Mouse (Mus musculus) liver, adult (tissue): ENCODE data around the gene Nme4.

Source experiments
- GATA4 ChIP-seq: IDR thresholded peaks from 2 replicates; pipeline ENCODE4 v1.6.1; 2014; ENCODE audit warnings: mild to moderate bottlenecking, low read length; ENCODE audit not compliant: insufficient replicate concordance

The Nme4 gene

GRCm38 (mm10) chr17:26116503-26117258 lies 21.3 kb upstream of the Nme4 start:
- no peak for TF ChIP-seq GATA4

- TF ChIP-seq GATA4: no peak
These were observed 20.6 kb upstream of the Nme4 start for GRCm38 (mm10) chr17:26115956-26116487.

GRCm38 (mm10) chr17:26115205-26115898 lies 19.9 kb upstream of the Nme4 start:
- TF ChIP-seq GATA4: no peak

- TF ChIP-seq GATA4: no peak
These were observed 18.7 kb upstream of the Nme4 start for GRCm38 (mm10) chr17:26114061-26114460.

- TF ChIP-seq GATA4: no peak
These were observed 18.0 kb upstream of the Nme4 start, which contains the start of gene Tmem8 for GRCm38 (mm10) chr17:26113181-26113948. Gene Tmem8 (plus strand): TSS chr17:26113299.

GRCm38 (mm10) chr17:26112751-26113150 lies 17.3 kb upstream of the Nme4 start:
- TF ChIP-seq GATA4: no peak

GRCm38 (mm10) chr17:26111722-26112121 lies 16.3 kb upstream of the Nme4 start:
- TF ChIP-seq GATA4: no peak

GRCm38 (mm10) chr17:26111024-26111423 lies 15.6 kb upstream of the Nme4 start:
- no peak for TF ChIP-seq GATA4

GRCm38 (mm10) chr17:26110156-26110555 lies 14.8 kb upstream of the Nme4 start:
- no peak for TF ChIP-seq GATA4

GRCm38 (mm10) chr17:26105619-26106018 lies 10.2 kb upstream of the Nme4 start:
- TF ChIP-seq GATA4: no peak

- TF ChIP-seq GATA4: no peak
These were observed 6.1 kb upstream of the Nme4 start for GRCm38 (mm10) chr17:26101478-26101877.

GRCm38 (mm10) chr17:26100166-26100565 lies 4.8 kb upstream of the Nme4 start:
- TF ChIP-seq GATA4: no peak

- no peak for TF ChIP-seq GATA4
These were observed 3.1 kb upstream of the Nme4 start for GRCm38 (mm10) chr17:26098461-26098860.

- no peak for TF ChIP-seq GATA4
These were observed 781 bp downstream of the Nme4 start for GRCm38 (mm10) chr17:26094531-26095110.
